Mouse (Mus musculus) liver, postnatal 0 days (tissue): ENCODE data around the gene Cpe. TPM values are rescaled to one million over a fixed set of nuclear protein-coding genes. Genes with fewer than 3 reads are reported as not detected.

Experiments used
- ATAC-seq: fragments of 200-750 bp; cut with Nextera tagmentation; 2 replicates; pipeline ENCODE4 v1.8.0; 2017; ENCODE audit warnings: mild to moderate bottlenecking, moderate library complexity
- DNase-seq: peaks from one replicate; pipeline ENCODE4 v3.0.0-alpha.2; 2016
- H3K27ac ChIP-seq: fragments of 300-500 bp; sonication (generic); 2 replicates; pipeline ENCODE4 v1.5.1; 2014; ENCODE audit warnings: antibody characterized with exemption, moderate library complexity, mild to moderate bottlenecking, low read depth
- H3K27me3 ChIP-seq: fragments of 300-500 bp; sonication (generic); 2 replicates; pipeline ENCODE4 v1.6.1; 2014; ENCODE audit warnings: low read length, control low read depth, mixed read lengths; ENCODE audit not compliant: insufficient read depth
- H3K36me3 ChIP-seq: fragments of 300-500 bp; sonication (generic); replicated peaks from 2 replicates; pipeline ENCODE4 v1.6.1; 2014; ENCODE audit warnings: mild to moderate bottlenecking, control low read depth, low read length, moderate library complexity, mixed read lengths; ENCODE audit not compliant: insufficient read depth
- H3K4me1 ChIP-seq: fragments of 300-500 bp; sonication (generic); 2 replicates; pipeline ENCODE4 v1.6.1; 2014; ENCODE audit warnings: antibody characterized with exemption, mild to moderate bottlenecking, control low read depth; ENCODE audit not compliant: insufficient read depth
- H3K4me2 ChIP-seq: fragments of 300-500 bp; sonication (generic); 2 replicates; pipeline ENCODE4 v1.6.1; 2014; ENCODE audit warnings: low read depth, mild to moderate bottlenecking, low read length, moderate library complexity, mixed read lengths
- H3K4me3 ChIP-seq: fragments of 300-500 bp; sonication (generic); 2 replicates; pipeline ENCODE4 v1.5.1; 2014; ENCODE audit warnings: low read depth, low read length
- H3K9ac ChIP-seq: fragments of 300-500 bp; sonication (generic); replicated peaks from 2 replicates; pipeline ENCODE4 v1.6.1; 2014; ENCODE audit warnings: mild to moderate bottlenecking, moderate library complexity
- H3K9me3 ChIP-seq: fragments of 300-500 bp; sonication (generic); 2 replicates; pipeline ENCODE4 v1.6.1; 2016; ENCODE audit warnings: mild to moderate bottlenecking, control low read depth, low read length, mixed read lengths
- CTCF ChIP-seq: sonication (generic); IDR thresholded peaks from 2 replicates; pipeline ENCODE4 v1.5.1; 2016; ENCODE audit warnings: antibody characterized with exemption, low read depth
- EP300 ChIP-seq: IDR thresholded peaks from 2 replicates; pipeline ENCODE4 v1.6.1; 2016; ENCODE audit warnings: antibody characterized with exemption, low read depth, mild to moderate bottlenecking
- WGBS: fragments of 180-500 bp; shearing (Covaris S2); extraction: QIAGEN DNeasy Blood & Tissue Kit; methylation state at CpG from one replicate; pipeline ENCODE4 v1.1.7; 2014; ENCODE audit not compliant: insufficient replicate concordance; 5-methylcytosine and 5-hydroxymethylcytosine counted together
- polyA plus RNA-seq: library from polyadenylated mRNA; unstranded; fragments of >200 nt; fragmentation: Nextera tagmentation; extraction: Ambion mirVana; gene quantifications from 2 replicates; pipeline ENCODE4 v1.2.1, GENCODE M21; 2015

Cpe gene
- polyA plus RNA-seq, 1 experiment from 2014 or later, result 4.7 TPM

- 83% methylated on average over 6 of the region's 6 CpGs for WGBS
- Histone ChIP-seq H3K4me1 (no peaks in the 10 kb centered on the region), H3K4me3 (no peak overlapping the region), H3K27ac (no peak overlapping the region), H3K9ac (no peak overlapping the region), H3K27me3 (no peaks in the 10 kb centered on the region), H3K4me2 (no peak overlapping the region), H3K9me3 (peaks cover 3% of the 10 kb centered on the region; the same call in 1 of the 2 replicates), H3K36me3 (no peaks in the 10 kb centered on the region)
- no peak for TF ChIP-seq EP300
- TF ChIP-seq CTCF, result no peak
- ATAC-seq, result no peak
- DNase-seq, result no peak
Observed at GRCm38 (mm10) chr8:64629034-64629760, 63.7 kb downstream of the Cpe start.

- Histone ChIP-seq H3K4me2 (no peak overlapping the region), H3K36me3 (no peaks in the 10 kb centered on the region), H3K9ac (no peak overlapping the region), H3K9me3 (peaks cover 3% of the 10 kb centered on the region; the same call in 1 of the 2 replicates), H3K4me1 (no peaks in the 10 kb centered on the region), H3K4me3 (no peak overlapping the region), H3K27me3 (no peaks in the 10 kb centered on the region), H3K27ac (no peak overlapping the region)
- DNase-seq, result no peak
- TF ChIP-seq EP300 (no peak), CTCF (no peak)
- 69% methylated on average over 6 of the region's 6 CpGs for WGBS
- no peak for ATAC-seq
Observed at GRCm38 (mm10) chr8:64628039-64628438, 64.8 kb downstream of the Cpe start.

GRCm38 (mm10) chr8:64624603-64625037, 68.2 kb downstream of the Cpe start:
- no peak for TF ChIP-seq EP300
- no peak for TF ChIP-seq CTCF
- no peaks in the 10 kb centered on the region for H3K27me3 ChIP-seq

GRCm38 (mm10) chr8:64620365-64621150, 72.3 kb downstream of the Cpe start:
- no peak overlapping the region for H3K27ac ChIP-seq

More at GRCm38 (mm10) chr8:64624603-64625037, 68.2 kb downstream of the Cpe start:
- WGBS, result 69% methylated on average over 10 of the region's 10 CpGs
- Histone ChIP-seq H3K9me3 (peaks cover 3% of the 10 kb centered on the region; the same call in 1 of the 2 replicates), H3K4me1 (no peaks in the 10 kb centered on the region), H3K4me3 (no peak overlapping the region), H3K27ac (no peak overlapping the region), H3K36me3 (no peaks in the 10 kb centered on the region), H3K9ac (no peak overlapping the region), H3K4me2 (no peak overlapping the region)
- ATAC-seq (no peak), DNase-seq (no peak)

GRCm38 (mm10) chr8:64619661-64620060, 73.2 kb downstream of the Cpe start:
- H3K36me3 ChIP-seq, result no peaks in the 10 kb centered on the region
- no peak overlapping the region for H3K4me3 ChIP-seq
- no peak overlapping the region for H3K4me2 ChIP-seq
- 72% methylated on average over 8 of the region's 8 CpGs for WGBS
- H3K4me1 ChIP-seq, result no peaks in the 10 kb centered on the region
- no peak for DNase-seq
- H3K9me3 ChIP-seq, result no peaks in the 10 kb centered on the region
- H3K27ac ChIP-seq, result no peak overlapping the region
- no peak for ATAC-seq
- H3K27me3 ChIP-seq, result no peaks in the 10 kb centered on the region
- H3K9ac ChIP-seq, result no peak overlapping the region
- TF ChIP-seq CTCF (no peak), EP300 (no peak)

More at GRCm38 (mm10) chr8:64620365-64621150, 72.3 kb downstream of the Cpe start:
- H3K4me1 ChIP-seq, result no peaks in the 10 kb centered on the region
- H3K4me2 ChIP-seq, result no peak overlapping the region
- H3K36me3 ChIP-seq, result no peaks in the 10 kb centered on the region
- H3K9ac ChIP-seq, result no peak overlapping the region
- no peak for DNase-seq
- H3K27me3 ChIP-seq, result no peaks in the 10 kb centered on the region
- H3K9me3 ChIP-seq, result no peaks in the 10 kb centered on the region
- H3K4me3 ChIP-seq, result no peak overlapping the region
- WGBS, result 60% methylated on average over 7 of the region's 7 CpGs
- ATAC-seq, result no peak
- TF ChIP-seq EP300 (no peak), CTCF (no peak)

GRCm38 (mm10) chr8:64618618-64619017, 74.2 kb downstream of the Cpe start:
- no peak overlapping the region for H3K9ac ChIP-seq
- no peak overlapping the region for H3K4me3 ChIP-seq
- ATAC-seq (no peak), DNase-seq (peak; percentile 41)
- no peaks in the 10 kb centered on the region for H3K9me3 ChIP-seq
- H3K27ac ChIP-seq, result no peak overlapping the region
- H3K27me3 ChIP-seq, result no peaks in the 10 kb centered on the region
- no peaks in the 10 kb centered on the region for H3K4me1 ChIP-seq
- no peaks in the 10 kb centered on the region for H3K36me3 ChIP-seq
- H3K4me2 ChIP-seq, result no peak overlapping the region
- peak; percentile 80 for TF ChIP-seq CTCF
- TF ChIP-seq EP300, result no peak
- 47% methylated on average over 11 of the region's 11 CpGs for WGBS
